Mouse (Mus musculus) left cerebral cortex, adult 2 months (tissue): ENCODE measurements around the gene Dusp7. TPM values are rescaled to one million over a fixed set of nuclear protein-coding genes. Genes with fewer than 3 reads are reported as not detected.

Source experiments
- DNase-seq, 2 experiments: peaks; one replicate each; pipeline ENCODE4 v3.0.0; 2021 to 2022; ENCODE audit warnings: low spot score in 2 of 2, mixed read lengths in 1 of 2; ENCODE audit errors: extremely low spot score in 1 of 2
- H3K27ac ChIP-seq: fragments of 200-600 bp; 2 replicates; pipeline ENCODE4 v1.8.1; 2022
- H3K4me3 ChIP-seq: fragments of 200-600 bp; 2 replicates; pipeline ENCODE4 v1.8.1; 2022
- CTCF ChIP-seq: fragments of 200-600 bp; IDR thresholded peaks from 2 replicates; pipeline ENCODE4 v1.8.1; 2022; ENCODE audit warnings: antibody characterized with exemption, mild to moderate bottlenecking, moderate library complexity
- intact Hi-C: fragments of 180-260 bp; cut with DNase I; formaldehyde crosslinking; loops from one replicate; pipeline ENCODE4 v1.15.1; 2025
- total RNA-seq, 2 experiments: library from RNA; stranded (reverse); gene quantifications; 2 replicates each; pipeline ENCODE4 v1.2.3; 2021

The Dusp7 gene
- total RNA-seq, 2 experiments from 2014 or later: 105 to 115 TPM

DNA sequence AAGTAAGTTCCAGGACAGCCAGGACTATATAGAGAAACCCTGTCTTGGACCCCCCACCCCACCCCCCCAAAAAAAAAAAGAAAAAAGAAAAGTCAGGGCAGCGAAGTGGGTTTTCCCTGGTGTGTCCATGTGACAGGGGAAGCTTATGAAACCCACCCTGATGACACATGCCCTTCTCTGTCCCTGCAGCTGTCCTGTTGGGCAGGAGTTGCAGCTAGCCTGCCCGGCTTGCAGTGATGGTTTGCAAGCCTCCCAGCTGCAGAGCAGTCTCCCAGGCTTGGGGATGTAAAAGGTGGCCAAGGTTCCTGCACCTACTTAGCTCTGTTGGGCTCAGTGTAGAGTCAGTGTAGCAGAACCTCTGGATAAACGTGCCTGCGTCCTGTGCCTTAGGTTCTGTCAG lies 28.7 kb upstream of the Dusp7 start:
- no peak for TF ChIP-seq CTCF
- DNase-seq: no peak
- Histone ChIP-seq H3K27ac (peak overlapping the region; percentile 55), H3K4me3 (no peak overlapping the region)
- intact Hi-C loops: no loop called here

DNA sequence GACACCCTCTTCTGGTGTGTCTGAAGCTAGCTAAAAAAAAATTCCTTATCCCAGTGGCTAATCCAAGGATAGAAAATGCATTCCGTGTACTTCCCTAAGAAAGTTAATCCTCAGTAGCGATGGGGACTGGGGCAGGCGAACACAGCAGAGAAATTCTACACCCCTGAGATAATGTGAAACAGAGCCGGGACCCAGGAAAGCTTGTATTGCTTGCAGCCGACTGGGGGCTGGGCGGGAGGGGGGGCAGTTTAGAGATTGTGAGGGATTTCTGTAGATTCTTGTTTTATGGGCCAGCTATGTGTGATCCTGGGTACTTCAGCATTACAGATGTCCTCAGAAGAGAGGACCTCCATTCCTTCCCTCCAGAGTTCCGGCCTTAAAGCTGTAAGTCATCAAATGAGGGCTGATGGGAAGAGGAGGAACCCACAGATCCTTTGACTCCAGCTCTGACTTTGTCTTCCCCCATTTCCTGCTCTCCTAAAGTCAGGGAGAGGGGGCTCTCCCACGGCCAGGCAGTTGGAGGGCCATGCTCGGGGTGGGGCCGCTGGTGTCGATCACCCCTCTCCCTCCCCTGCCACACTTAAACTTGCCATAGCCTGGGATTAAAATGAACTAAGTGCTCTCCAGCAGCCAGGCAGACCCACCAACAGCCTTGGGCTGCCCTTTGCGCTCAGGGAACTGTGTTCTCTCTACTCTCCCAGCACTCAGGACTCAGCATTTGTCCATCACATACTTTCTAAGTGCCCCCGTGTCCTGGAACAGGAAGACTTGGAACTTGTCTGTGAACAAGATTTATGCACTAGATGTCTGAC lies 27.7 kb upstream of the Dusp7 start:
- DNase-seq: no peak
- no peak for TF ChIP-seq CTCF
- Histone ChIP-seq H3K4me3 (no peak overlapping the region), H3K27ac (peak overlapping the region; percentile 50)
- intact Hi-C loops: no loop called here

DNA sequence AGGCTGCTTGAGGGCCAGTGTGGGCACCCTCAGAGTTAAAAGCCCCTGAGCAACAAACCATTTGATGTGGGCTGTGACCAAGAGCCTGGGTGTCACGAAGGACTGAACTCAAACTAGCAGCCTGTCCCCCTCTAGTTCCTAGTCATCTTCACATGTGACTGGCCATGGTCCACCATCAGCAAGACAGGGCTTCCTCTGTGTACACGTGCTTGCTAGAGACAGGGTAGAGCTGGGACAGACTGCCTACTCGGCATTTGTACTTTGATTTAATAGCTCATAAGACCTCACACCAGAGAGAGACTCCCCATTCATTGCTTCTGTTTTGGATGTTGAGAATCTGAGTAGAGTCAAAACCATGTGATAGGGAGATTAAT lies 27.1 kb upstream of the Dusp7 start:
- peak overlapping the region; percentile 50 for H3K27ac ChIP-seq
- DNase-seq: no peak
- intact Hi-C loops: no loop called here
- TF ChIP-seq CTCF: no peak
- H3K4me3 ChIP-seq: no peak overlapping the region

DNA sequence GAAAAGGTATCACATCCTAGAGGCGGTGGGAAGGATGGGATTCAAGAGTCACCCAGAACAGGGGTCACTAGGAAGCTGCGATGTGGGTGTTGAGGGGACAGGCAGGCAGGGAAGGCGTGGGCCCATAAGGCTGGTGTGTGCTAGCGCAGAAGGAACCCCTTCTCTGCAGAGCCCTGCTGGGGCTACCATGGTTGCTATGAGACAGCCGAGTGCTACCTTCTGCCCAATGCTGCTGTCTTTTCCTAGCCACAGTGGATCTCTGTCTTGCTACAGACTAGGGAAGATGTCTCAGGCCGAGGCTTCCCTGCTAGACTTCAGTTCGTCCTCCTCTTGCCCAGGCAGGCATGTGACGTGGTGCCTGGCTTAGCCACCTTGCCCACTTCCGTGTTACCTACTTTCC lies 25.9 kb upstream of the Dusp7 start:
- Histone ChIP-seq H3K27ac (peak overlapping the region; percentile 50), H3K4me3 (no peak overlapping the region)
- intact Hi-C loops: no loop called here
- DNase-seq: no peak
- TF ChIP-seq CTCF: no peak

DNA sequence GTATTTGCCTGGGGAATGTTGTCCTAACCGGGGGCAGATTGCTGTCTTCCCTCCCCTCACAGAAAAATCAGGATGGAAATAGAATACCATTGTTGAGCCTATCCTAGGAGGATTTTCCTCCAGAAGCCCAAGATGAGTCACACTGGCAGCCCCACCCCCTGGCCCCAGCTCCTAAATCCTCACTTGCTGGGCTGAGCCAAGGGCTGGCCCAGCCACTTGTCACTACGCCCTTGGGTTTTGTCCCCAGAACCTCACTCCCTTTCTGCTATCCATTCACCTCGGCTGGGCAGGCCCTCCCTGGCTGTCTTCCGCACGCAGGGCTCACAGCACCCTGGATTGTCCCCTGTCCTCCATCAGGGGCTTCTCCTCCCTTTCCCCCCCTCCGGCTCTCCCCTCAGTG lies 23.3 kb upstream of the Dusp7 start:
- no peak for TF ChIP-seq CTCF
- H3K27ac ChIP-seq: peak overlapping the region; percentile 84
- peak; percentile 55 to 65 for DNase-seq
- H3K4me3 ChIP-seq: no peak overlapping the region
- intact Hi-C loops: no loop called here

DNA sequence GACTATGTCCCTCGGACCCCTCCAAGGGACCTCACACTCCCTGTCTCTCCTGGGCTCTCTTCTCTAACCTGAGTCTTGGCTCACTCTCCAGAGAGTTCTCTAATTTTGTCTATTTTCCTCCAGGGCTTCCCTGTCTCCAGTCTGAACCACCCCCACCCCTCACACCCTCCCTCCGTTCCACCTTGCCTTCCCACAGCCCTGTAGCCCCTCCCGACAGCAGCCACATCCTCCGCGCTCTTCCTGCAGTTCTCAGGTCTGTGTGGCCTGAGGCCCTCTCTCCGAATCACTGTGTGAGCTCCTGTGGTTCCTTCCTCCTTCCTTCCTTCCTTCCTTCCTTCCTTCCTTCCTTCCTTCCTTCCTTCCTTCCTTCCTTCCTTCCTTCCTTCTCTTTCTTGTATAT lies 22.8 kb upstream of the Dusp7 start:
- DNase-seq: no peak
- Histone ChIP-seq H3K4me3 (no peak overlapping the region), H3K27ac (peak overlapping the region; percentile 84)
- intact Hi-C loops: no loop called here
- no peak for TF ChIP-seq CTCF

DNA sequence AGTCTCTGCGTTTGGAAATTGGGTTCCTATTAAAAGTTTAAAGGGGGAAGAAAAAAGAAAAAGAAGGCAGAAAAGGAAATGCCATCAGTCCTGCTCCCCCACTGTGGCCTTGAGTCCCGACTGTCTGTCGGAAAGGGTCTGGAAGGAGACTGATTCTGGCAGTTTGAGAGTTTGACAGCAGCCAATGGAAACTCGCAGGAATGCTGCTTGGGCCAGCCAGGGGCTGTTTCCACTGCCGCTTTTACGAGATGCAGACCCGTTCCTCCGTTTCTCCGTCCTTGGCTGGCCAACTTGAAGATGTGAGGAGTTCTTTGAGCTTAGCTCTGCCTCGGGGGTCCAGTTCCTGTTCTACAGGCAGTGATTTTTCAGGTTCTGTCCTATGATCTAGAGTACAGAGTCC lies 20.2 kb upstream of the Dusp7 start:
- no peak overlapping the region for H3K4me3 ChIP-seq
- no peak for TF ChIP-seq CTCF
- H3K27ac ChIP-seq: no peak overlapping the region
- intact Hi-C loops: loop anchor here (2.0 kb wide), 1 partner anchor 41 kb away; no protein-coding TSS in a partner anchor
- no peak for DNase-seq

DNA sequence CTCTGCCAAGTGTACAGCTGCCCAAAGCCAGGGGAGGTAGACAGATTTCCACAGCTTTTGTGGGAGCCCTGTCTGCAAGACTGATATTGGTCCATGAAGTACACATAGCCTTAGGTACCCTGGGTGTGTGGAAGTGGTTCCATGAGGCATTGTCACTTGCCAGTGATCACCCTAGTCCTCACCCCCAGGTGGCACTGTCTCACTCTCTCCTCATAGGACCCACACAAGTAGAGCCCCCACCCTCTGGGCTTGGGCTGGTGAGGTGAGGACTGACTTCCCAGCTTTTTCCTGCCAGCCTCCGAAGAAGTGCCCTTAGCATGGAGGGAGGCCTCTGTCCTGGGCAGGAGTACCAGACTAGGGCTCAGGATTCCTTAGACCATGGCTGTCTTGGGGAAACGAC lies 19.4 kb upstream of the Dusp7 start:
- DNase-seq: peak in 1 of 2 experiments; percentile 36

DNA sequence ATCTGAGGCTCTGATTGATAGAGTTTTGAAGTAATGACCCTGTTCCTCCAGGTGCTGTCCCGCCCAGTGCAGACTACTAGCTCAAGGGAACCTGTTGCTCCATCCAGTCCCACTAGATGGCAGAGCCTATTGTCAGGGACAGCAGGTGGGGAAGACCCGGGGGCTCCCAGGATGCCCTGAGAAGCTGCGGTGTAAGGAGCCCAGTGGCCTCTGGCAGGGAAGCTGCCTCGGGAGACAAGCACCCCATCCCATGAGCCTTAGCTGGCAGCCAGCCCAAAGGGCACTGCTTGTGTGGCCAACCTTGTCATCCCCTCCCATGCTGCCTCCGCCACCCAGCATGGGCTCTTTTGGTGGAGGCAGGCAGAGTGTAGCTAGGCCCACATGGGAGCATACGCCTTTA lies 17.3 kb upstream of the Dusp7 start:
- intact Hi-C loops: no loop called here
- Histone ChIP-seq H3K4me3 (no peak overlapping the region), H3K27ac (no peak overlapping the region)
- TF ChIP-seq CTCF: peak; percentile 10; the same call in 1 of the 2 replicates
- DNase-seq: no peak

More for the DNA sequence above, 19.4 kb upstream of the Dusp7 start:
- peak; percentile 60 for TF ChIP-seq CTCF
- intact Hi-C loops: loop anchor here (2.0 kb wide), 1 partner anchor 42 kb away; no protein-coding TSS in a partner anchor
- Histone ChIP-seq H3K27ac (no peak overlapping the region), H3K4me3 (no peak overlapping the region)

DNA sequence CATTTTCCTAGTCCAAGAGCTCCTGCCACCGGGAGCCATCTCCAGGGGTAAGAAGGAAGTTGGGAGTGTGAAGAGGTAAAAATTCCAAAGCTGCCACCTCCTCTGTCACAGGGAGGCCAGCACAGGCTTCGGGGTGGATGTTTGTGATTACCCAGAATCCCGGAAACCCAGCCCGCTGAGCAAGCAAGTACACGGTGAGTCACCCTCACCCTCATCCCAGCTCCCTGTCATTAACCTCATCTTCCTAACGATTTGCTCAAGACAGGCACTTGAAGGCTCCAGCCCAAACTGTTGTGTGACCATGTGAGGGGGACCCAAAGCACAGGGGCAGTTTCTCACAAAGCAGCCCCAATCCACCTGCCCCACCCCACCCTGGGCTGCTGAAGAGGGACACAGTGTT lies 14.7 kb upstream of the Dusp7 start:
- intact Hi-C loops: no loop called here
- TF ChIP-seq CTCF: no peak
- H3K27ac ChIP-seq: no peak overlapping the region
- no peak for DNase-seq
- H3K4me3 ChIP-seq: no peak overlapping the region

DNA sequence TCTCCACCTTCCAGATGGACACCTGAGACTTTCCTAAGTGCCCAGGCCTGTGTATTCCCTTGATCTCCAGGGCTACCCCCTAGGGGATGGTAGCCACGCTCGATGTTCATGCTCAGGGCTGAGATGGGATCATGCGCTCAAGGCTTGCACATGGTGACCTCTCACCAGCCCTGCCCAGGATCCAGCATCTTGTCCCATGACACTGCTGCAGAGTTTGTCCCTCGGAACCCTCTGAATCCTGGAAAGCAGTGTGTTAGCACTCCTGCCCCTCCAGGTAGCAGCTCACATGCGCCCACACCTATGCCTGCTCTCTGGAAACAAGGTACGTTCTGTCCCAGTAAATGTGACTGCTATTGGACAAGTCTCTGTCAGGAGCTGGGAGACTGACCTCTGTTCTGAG lies 13.6 kb upstream of the Dusp7 start:
- intact Hi-C loops: no loop called here
- no peak for DNase-seq
- Histone ChIP-seq H3K4me3 (no peak overlapping the region), H3K27ac (no peak overlapping the region)
- no peak for TF ChIP-seq CTCF

DNA sequence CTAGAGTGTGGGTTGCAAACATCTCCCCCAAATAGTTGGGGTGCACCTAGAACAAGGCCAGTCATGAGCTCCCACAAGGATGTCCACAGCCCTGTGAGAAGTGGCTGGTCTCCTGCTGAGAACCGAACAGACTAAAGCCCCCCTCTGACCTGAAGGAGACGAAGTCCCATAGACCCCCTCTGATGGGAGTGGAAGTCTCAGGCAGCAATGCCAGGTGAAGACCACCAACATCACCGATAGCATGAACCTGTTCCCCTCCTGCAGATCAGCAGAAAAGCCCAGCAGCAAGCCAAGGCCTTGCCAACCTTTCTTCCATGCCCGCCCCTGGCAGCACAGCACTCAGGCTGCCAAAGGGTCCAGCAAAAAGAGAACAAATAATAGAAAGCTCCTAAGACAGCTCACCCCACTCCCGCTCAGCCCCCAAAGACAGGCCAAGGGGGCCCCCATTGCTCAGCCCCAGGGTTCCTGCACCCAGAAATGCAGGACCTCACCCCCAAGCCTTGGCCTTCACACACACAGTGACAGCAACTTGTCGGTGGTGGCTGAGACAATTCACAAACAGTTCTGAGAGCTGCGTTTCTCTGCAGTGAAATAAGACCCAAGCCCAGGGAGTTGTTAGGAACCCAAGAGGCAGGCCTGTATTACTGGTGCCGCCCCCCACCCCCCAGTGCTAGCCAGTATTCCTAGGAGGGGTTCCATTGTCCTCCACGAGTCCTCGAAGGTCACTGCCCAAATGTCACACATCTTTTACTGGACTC lies 13.0 kb upstream of the Dusp7 start:
- H3K4me3 ChIP-seq: no peak overlapping the region
- DNase-seq: no peak
- H3K27ac ChIP-seq: no peak overlapping the region
- intact Hi-C loops: no loop called here
- TF ChIP-seq CTCF: no peak
